ENCODE assay signal across 9 mouse cellular contexts in the genomic region with DNA sequence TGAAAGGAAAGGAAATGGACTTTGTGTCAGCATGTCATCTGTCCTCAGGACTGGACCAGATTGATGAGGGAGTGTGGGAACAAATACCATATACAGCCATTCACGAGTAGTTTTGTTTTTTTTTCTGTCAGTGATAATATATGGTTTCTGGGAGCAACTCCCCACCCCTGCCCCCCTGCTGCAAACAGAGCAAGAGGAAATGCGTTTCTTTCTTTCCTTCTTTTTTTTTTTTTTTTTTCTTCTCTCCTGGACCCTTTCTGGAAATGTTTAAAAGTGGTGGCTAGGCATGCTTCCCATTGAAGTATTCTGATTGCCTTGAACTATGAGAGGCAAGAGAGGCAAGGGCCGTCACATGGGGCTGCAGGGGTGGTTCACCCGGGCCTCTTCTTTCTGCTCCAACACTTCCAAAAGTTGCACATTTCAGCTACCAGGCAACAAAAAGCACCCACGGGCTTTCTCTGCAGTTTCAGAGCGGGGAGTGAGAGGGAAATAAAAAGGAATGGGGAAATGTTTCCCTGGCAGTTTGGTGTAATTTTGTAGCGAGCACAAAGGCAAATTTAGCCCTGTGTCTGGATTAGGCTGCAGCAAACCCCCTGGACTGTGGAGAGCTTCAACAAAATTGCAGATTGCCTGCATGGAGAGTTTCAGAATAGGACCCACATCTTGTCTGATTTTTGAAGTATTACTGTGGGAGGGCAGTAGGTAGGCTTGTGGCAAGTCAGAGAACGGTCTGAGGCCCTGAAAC. TPM values are rescaled to one million over a fixed set of nuclear protein-coding genes. Genes with fewer than 3 reads are reported as not detected.
DNase-seq lines count a peak whose midpoint lies in the region; ATAC-seq and TF ChIP-seq lines count a peak whose summit lies in the region.
"Had no signal": no experiment of that assay in that cellular context is flagged by ENCODE, and none has a peak within 500 bp of the region (broad histone marks: within the 10 kb centered on the region; RNA-seq: fewer than 3 reads in every experiment).

No protein-coding gene starts in this region.

- H3K9me3 ChIP-seq in lung, postnatal 0 days (ENCODE audit: low read length): no peaks in the 10 kb centered on the region
- no peaks in the 10 kb centered on the region for H3K9me3 ChIP-seq in limb, embryonic 13.5 days
- H3K9me3 ChIP-seq in stomach, postnatal 0 days (ENCODE audit: control insufficient read depth, low read length): no peaks in the 10 kb centered on the region

- TF ChIP-seq CTCF in lung, postnatal 0 days (IDR thresholded peaks at IDR 0.05): no peak
- TF ChIP-seq CTCF in stomach, postnatal 0 days (IDR thresholded peaks at IDR 0.05; ENCODE audit: low read depth): no peak

- peak; percentile 29 for DNase-seq in cerebellum, adult 9-10 months
- no peak for DNase-seq in cerebellum, postnatal 10 days
- DNase-seq in lung, postnatal 0 days (ENCODE audit: low spot score): no peak
- no peak for DNase-seq in lung, postnatal 36 days
- no peak for DNase-seq in stomach, postnatal 0 days (ENCODE audit: low spot score)
- DNase-seq in gastrocnemius, postnatal 10 days: no peak
- DNase-seq: kidney, postnatal 36 days had no signal

- TF ChIP-seq EP300 in lung, postnatal 0 days (IDR thresholded peaks at IDR 0.05): no peak
- no peak for TF ChIP-seq EP300 in stomach, postnatal 0 days (optimal IDR thresholded peaks at IDR 0.05)

- 0 out of 2 replicates have a peak overlapping the region, but pooled peaks have one; percentile 50 for H3K9ac ChIP-seq in lung, postnatal 0 days (replicated peaks; ENCODE audit: low read depth)
- peak overlapping the region; percentile 39 for H3K9ac ChIP-seq in limb, embryonic 13.5 days
- H3K9ac ChIP-seq in stomach, postnatal 0 days (ENCODE audit: low read length): peak overlapping the region; percentile 18; the same call in 1 of the 2 replicates

- peaks cover 11% of the 10 kb centered on the region; the same call in 1 of the 2 replicates for H3K4me1 ChIP-seq in lung, postnatal 0 days (ENCODE audit: insufficient read depth, low read depth, low read length)
- peaks cover 24% of the 10 kb centered on the region for H3K4me1 ChIP-seq in limb, embryonic 13.5 days
- H3K4me1 ChIP-seq in stomach, postnatal 0 days (replicated peaks; ENCODE audit: control insufficient read depth, insufficient read depth): 0 out of 2 replicates have a peak, but pooled peaks cover 3% of the 10 kb centered on the region

- H3K4me3 ChIP-seq in lung, postnatal 0 days (ENCODE audit: low read depth, low read length): peak overlapping the region; percentile 80; the same call in 1 of the 2 replicates
- peak overlapping the region; percentile 78 for H3K4me3 ChIP-seq in limb, embryonic 13.5 days
- peak overlapping the region; percentile 82 for H3K4me3 ChIP-seq in stomach, postnatal 0 days (ENCODE audit: low read depth, low read length)

- WGBS in lung, postnatal 0 days: 35% methylated on average over 8 of the region's 8 CpGs
- 19% methylated on average over 8 of the region's 8 CpGs for WGBS in limb, embryonic 13.5 days
- WGBS in stomach, postnatal 0 days: 43% methylated on average over 8 of the region's 8 CpGs

- ATAC-seq in lung, postnatal 0 days: no peak
- ATAC-seq in limb, embryonic 13.5 days (ENCODE audit: low FRiP score, low read depth): no peak
- ATAC-seq in stomach, postnatal 0 days (ENCODE audit: low FRiP score, low TSS enrichment): no peak
- ATAC-seq in erythroblast, adult 5-6 weeks (replicated peaks; ENCODE audit: low FRiP score, poor library complexity, severe bottlenecking): no peak

- no peak overlapping the region for H3K27ac ChIP-seq in lung, postnatal 0 days (ENCODE audit: low read length)
- H3K27ac ChIP-seq in limb, embryonic 13.5 days: 0 out of 2 replicates have a peak overlapping the region, but pooled peaks have one; percentile 15
- no peak overlapping the region for H3K27ac ChIP-seq in stomach, postnatal 0 days (replicated peaks)

- H3K36me3 ChIP-seq in lung, postnatal 0 days (ENCODE audit: insufficient read depth, low read length): no peaks in the 10 kb centered on the region
- H3K36me3 ChIP-seq in limb, embryonic 13.5 days: no peaks in the 10 kb centered on the region
- no peaks in the 10 kb centered on the region for H3K36me3 ChIP-seq in stomach, postnatal 0 days (ENCODE audit: control insufficient read depth, insufficient read depth, low read length)

- no peaks in the 10 kb centered on the region for H3K27me3 ChIP-seq in lung, postnatal 0 days (replicated peaks; ENCODE audit: insufficient read depth, low read length)
- peaks cover 15% of the 10 kb centered on the region for H3K27me3 ChIP-seq in limb, embryonic 13.5 days
- H3K27me3 ChIP-seq in stomach, postnatal 0 days (ENCODE audit: control insufficient read depth, insufficient read depth, low read length): no peaks in the 10 kb centered on the region

- H3K4me2 ChIP-seq in lung, postnatal 0 days (replicated peaks; ENCODE audit: low read depth, low read length): peak overlapping the region; percentile 94; the same call in 1 of the 2 replicates
- peak overlapping the region; percentile 91 for H3K4me2 ChIP-seq in limb, embryonic 13.5 days (replicated peaks)
- peak overlapping the region; percentile 93 for H3K4me2 ChIP-seq in stomach, postnatal 0 days (replicated peaks; ENCODE audit: low read depth)

RNA-seq across cellular contexts. Expression of a gene that starts 2.2 kb away (rescaled TPM):
- 33.0 and 35.0 TPM in 2 replicates for polyA plus RNA-seq in lung, postnatal 0 days (2015; fragmentation: Nextera tagmentation; extraction: Ambion mirVana)
- 31.8 and 32.8 TPM in 2 replicates for polyA plus RNA-seq in limb, embryonic 13.5 days (2015; fragmentation: Nextera tagmentation; extraction: Ambion mirVana)
- polyA plus RNA-seq in stomach, postnatal 0 days (2015; fragmentation: Nextera tagmentation; extraction: Ambion mirVana): 21.9 and 22.3 TPM in 2 replicates
- 10 to 100 TPM; 10.6 to 12.1 TPM for total RNA-seq in gastrocnemius, postnatal 10 days (2021)
- 1.5 and 4.8 TPM in 2 replicates for total RNA-seq in erythroblast, adult 5-6 weeks (2015; ENCODE audit: low replicate concordance)
- 3.9 and 8.3 TPM in 2 replicates for total RNA-seq in erythroblast, adult 5-6 weeks (2017; ENCODE audit: low replicate concordance)
